Mouse (Mus musculus) gastrocnemius, postnatal 10 days (tissue): ENCODE results near the gene Serpinc1. TPM values are rescaled to one million over a fixed set of nuclear protein-coding genes. Genes with fewer than 3 reads are reported as not detected.
"Not testable (repeated sequence)": the region's sequence is repeated elsewhere in the genome, so short reads cannot be mapped to it uniquely, and the experiment has no call there.

Source experiments
- DNase-seq: peaks from one replicate; pipeline ENCODE4 v3.0.0; 2021; ENCODE audit warnings: mixed read lengths
- total RNA-seq, 2 experiments: library from RNA; stranded (reverse); gene quantifications; 2 replicates each; pipeline ENCODE4 v1.2.3; 2021

The Serpinc1 gene
- total RNA-seq, 2 experiments from 2014 or later, result 0.56 to 1.8 TPM

DNA sequence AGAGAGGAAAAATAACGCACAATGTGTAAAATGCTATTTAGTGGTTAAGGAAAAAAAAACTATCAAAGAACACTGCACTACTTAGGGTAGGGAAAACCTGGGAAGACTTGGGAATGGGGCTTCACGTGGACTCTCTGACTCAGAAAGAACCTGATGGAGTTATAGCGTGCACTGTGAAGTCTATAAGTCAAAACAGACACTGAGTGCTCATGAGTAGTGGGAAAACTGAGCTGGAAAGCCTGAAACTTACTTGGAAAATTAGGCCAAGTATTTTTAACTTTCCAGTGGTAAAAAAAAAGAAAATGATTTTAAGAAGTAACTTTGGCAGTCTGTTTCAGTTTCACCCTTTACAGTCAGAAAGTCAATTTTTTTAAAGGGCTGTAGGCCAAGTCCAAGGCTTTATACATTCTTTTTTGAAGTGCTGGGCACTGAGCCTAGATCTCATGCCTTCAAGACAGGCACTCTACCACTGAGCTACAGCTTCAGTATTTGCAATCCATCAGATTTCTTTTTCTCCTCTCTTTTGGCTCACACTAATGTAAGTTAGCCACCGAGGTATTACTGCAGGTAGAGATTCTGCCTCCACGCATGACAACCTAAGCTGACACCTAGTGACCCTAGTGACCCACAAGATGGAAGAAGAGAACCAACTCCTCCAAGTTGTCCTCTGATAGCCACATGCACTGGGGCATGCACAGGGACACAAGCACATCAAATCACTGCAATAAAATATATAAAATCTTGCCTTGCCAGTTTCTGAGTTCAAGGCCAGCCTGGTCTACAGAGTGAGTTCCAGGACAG is 47.2 kb downstream of the Serpinc1 start:
- DNase-seq, result no peak

DNA sequence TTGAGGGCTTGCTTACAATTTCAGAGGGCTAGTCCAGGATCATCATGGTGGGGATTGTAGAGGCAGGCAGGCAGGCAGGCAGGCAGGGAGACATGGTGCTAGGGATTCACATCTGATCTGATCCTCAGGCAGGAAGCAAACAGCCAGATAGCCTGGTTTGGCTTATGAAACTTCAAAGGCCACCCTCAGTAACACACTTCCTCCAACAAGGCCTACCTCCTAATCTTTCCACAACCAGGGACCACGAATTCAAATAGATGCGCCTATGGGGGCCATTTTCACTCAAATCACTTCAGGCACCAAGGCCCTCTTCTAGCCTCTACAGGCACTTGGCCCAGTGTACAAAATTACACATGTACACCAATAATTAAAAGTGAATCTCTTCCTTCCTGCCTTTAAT is 48.8 kb downstream of the Serpinc1 start:
- DNase-seq, result no peak

DNA sequence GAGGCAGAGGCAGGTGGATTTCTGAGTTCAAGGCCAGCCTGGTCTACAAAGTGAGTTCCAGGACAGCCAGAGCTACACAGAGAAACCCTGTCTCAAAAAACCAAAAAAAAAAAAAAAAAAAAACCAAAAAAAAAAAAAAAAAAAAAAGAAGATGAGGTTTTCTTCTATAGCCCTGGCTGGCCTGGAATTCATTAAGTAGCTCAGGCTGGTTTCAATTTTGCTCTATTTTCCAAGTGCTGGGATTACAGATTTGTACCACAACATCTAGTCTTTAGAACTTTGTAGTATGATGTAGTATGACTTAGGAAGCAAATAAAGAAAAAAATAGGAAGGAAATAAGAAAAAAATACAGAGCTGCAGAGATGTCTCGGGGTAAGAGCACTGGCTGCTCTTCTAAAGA is 50.0 kb downstream of the Serpinc1 start:
- not testable (repeated sequence) for DNase-seq

DNA sequence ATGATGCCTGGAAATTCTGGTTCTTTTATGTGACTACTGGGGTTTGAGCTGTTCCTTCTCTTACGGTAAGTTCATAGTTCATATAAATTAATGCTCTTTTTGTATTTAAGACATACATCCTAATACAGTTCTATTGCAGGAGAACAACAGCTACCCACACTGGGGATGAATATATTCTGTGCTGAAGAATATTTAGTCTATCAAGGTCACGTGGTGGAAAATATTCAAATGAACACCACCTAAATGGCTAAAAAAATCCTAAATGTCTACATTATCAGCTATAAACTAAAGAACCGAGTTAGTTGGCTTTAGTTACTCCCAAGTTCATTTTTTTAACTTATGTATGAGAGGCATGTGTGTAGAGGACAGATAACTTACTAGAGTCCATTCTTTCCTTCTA is 51.7 kb downstream of the Serpinc1 start:
- no peak for DNase-seq

DNA sequence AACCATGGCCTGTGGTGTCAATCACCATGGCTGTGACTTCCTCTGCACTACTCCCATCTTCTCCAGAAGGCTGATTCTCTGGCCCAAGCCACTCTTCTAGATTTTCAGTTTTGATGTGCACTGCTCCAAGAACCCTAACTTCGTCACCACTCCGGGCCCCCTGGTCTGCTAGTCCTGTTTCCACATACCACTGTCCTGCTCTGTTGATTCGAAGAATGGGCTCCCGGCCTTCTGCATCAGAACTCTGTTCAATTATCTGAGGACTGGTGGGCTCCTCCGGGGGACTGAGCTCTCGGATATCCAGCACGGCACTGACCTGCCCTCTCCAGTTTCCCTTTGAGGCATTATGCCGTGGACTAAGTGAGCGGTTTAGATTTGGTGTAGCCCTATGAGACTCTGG is 53.5 kb downstream of the Serpinc1 start:
- DNase-seq, result no peak

DNA sequence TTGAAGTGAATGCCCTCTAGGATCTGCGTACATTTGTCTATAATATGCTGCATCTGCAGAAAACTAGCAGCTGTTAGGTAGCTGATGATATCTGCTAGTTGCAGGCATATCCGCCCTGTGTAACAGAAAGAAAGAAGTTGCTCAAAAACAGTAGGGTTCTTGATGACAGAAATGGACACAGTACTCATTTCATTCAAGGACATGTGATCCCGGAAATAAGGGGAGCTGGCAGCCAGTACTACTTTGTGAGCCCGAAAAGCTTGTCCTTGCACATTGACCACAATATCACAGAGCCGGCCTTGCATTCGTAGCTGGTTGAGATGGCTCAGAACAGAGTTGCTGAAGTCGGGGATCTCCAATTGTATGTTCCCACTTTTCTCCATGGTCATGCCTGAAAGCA is 54.0 kb downstream of the Serpinc1 start:
- no peak for DNase-seq

DNA sequence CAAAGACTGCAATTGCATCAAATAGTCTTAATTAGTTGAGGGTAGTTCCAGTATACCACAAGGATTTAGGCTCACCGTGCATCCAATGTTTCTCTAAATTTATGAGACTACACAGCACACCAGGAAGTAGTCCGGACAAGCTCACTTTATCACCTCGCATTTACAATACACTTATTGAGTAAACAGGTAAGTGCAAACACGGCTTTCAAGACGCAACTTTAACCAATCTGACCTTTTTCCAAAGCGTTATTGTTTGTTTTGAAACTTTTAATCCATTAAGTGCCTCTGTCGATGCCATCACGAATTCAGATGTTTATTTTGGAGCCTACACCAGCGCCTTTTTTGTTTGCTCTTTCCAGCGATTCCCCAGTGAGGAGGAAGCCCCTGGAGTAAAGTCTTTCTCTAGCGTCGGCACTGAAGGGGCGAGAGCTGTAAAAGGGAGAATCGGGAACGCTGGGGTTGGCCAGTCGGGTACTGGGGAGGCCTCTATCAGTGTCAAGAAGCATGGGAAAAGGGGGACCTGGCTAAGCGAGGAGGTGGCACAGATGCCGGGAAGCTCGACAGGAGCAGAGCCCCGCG is 55.6 kb downstream of the Serpinc1 start:
- no peak for DNase-seq

DNA sequence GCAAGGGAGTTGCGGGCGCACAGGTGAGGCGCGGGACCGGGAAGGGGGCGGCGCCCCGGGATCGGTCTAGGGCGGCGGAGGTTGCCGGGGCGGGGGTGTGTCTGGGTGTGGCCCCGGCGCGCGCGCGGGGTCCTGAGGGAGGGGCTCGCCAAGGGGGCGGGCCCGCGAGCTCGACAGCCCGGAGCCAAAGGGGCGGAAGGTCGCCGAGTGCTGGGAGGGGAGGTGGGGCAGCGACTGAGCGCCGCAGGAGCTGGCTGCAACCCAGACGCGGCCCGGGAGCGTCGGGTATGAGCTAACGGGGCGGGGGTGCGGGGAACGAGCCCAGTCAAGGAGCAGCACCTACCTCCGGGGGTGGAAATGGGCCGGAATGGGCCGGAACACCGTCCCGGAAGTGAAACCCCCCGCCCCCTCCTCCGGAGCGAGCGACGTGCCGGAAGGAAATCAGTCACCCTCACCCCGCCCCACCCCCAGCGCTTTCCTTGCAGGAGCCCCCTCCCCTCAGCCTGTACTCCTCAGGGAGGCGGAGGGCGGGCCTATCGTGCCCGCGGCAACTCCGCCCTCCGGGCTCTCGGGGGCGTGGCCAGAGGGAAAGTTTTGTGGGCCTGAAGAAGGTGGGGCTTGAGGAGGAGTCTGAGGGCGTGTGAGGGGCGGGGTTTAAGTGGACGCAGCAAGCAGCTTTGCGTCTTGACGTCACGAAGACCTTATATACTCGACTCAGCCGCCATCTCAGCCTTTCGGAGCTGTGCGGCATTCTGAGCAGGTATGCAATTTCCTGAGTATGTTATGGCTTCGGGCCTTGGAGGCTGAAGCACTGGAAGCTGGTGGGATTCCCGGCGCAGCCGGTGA is 56.3 kb downstream of the Serpinc1 start, which contains the start of gene Zbtb37:
Zbtb37 (minus strand) TSS at position 415 of the 846 bp plus-strand sequence.
- DNase-seq, result peak; percentile 96

DNA sequence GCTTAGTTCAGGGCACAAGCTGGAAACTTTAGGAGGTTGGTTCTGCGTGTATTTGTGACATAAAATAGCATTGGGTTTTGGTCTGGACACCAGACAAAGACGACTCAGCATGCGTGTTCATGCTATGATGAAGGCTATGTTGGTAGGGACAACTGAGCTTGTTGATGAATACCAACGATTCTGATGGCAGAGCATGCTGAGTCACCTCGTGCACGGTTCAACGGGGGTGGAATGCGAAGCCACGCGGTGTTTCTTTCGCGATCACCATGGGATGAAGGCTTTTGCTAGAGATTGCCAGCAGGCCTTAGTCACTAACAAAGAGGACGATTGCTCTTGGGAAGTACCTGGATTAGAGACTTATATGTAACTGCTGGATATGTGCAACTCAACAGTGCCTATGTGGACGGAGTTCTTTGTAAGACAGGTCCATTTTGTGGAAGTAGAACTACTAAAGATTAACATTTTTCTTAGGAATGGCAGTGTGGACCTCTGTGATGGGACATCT is 56.9 kb downstream of the Serpinc1 start:
- DNase-seq, result peak; percentile 26

DNA sequence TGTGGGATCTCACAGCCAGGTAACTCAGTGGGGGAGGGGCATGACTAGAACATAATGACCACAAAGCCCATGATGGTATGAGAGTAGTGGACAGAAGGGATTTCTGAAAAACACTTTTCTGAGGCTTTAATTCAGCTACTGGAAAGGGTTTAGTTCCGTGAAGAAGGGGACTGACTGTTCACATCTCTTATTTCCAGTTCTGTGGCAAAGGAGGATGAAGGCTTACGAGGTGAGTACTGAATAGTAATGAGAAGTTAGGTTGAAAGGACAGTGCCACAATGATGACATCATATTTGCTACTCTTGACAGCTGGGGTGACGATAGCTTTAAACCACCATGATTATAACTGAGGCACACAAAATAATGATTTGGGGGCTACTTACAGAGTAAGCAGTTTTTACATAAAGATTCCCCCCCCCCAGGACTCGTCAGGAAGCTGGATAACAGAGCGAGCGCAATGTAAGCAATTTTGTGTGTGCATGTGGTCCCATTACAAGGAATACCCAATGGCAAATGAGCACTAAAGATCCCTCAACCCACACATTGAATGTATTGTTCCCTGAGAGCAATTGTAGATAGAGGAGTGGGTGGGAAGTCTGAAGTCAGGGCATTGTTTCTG is 57.5 kb downstream of the Serpinc1 start:
- no peak for DNase-seq

DNA sequence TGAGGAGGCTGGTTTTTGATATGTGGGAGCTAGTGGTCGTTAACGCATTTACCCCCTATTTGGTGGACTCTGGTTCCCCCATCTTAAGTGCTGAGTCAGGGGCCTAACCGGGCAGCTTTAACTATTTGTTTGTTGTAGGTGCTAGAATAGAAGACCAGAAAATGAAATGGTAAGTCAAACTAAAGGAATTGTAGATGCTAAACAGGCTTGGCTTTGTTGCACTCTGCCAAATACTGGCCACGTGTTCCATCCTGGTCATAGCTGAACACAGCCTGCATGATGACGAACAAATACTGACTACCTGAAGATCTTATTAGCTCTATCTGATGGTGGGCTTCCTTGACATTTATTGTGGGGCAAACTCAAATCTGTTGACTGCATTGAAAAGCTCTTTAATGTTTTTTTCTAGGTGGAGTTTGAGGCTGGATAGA is 58.0 kb downstream of the Serpinc1 start:
- no peak for DNase-seq

DNA sequence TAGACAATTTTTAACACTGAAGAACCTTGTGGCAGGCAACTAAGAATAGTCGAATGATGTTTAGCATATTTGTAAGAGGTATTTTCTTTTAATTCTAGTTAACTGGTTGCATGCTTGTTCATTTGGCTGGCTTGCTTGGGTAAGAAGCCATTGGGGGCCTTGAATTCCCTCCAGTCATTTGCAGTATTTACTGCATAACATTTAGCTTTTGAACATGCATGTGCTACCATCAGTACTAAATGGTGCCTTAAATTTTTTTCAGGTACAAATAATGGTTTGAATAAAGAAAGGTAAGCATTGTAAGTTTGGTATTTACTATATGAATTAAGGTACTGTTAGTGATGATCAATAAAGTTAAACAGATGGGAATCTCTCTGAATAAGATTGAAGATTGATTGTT is 58.6 kb downstream of the Serpinc1 start:
- no peak for DNase-seq

DNA sequence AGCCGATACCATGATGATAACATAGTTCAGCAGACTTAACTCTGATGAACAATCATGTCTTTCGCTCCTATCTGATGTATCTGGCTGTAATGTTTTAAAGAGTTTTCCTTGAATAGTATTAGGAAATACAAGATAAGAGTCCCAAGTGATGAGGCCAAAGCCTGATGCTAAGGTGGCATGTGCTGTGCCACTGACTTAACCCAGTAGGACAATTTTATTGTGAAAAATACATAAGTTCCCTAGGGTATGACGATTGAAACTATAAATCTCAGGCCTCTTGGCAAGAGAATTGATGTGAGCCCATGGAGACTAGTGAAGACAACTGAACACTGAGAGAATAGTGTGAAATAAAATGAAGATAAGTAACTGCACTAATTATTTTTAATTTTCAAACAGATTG is 59.2 kb downstream of the Serpinc1 start:
- no peak for DNase-seq

DNA sequence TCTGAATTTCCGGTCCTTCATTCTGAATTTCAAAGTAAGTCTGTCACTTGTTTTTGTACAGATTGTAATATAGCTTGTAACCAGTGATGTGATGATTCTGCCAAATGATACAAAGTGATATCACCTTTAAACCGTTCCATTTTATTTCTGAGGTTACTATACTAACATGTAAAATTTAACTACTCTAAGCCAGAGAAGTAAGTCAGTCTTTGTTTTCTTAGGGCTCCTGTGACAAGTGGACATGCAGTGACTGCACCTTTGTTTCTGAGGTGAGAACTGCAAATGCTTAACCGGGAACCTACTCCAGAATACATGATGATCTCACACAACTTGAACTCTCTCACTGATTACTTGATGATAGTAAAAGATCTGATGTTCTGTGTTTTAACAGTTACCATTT is 59.6 kb downstream of the Serpinc1 start:
- DNase-seq, result no peak

DNA sequence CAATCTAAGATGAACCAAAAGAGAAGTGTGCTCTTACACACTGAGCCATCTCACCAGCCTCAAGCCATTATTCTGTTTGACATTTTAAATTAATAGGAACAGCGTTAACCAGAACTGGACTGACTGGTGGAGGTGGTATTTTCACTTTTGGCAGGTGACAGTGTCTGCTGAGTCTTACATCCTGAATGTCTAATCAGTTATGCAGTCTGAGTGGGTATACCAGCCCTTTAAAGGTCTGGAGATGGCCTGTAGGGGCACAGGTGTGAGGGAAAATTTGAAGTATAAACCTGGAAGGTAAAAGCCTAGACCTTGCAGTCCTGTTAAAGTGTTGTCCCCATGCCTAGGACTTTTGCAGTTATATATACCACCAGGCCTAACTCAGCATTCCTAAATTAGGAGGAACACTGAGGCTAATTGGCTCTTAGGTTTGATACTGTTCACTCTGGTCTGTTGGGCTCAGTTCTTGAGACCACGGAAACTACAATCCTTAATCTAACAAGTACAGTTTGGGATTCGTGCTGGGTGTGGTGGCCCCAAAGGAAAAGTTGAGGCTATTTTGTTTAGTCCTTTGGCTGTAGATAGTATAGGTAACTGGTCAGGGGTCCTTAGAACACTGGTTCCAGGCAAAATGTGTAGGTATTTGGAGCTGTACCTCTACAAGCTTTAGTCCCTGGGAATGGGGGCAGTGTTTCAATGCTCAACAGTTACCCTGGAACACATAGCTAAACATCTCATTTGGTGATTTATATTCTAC is 60.8 kb downstream of the Serpinc1 start:
- no peak for DNase-seq

DNA sequence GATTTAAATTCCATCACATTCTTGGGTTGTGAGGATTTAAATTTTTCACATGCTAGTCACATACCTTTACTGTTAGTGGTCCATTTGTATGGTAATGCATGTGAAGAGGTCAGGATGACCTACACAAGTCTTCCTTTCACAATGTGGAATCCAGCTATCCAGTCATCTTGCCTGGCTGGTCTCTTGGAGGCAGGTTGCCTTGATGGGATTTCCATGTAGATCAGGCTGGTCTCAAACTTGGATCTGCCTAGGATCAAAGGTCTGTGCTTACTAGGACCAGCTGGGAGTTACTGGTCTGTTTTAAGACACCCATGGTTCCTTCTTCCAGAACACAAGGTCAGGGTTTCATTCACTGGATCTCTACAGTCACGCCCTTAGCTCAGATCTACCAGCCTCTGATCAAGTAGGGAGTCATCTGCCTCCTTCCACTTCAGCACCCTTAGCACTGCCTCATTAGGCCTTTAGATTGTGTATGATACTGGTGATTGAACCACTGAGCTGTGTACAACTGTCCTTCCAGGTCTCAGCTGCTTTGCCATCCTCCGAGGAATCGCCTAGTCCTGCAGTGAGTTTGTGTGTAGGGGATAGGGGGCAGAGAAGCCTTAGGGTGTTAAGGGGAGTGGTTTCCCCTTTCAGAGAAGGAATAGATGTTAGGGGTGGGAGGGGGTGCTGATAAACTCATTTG is 61.5 kb downstream of the Serpinc1 start:
- no peak for DNase-seq

DNA sequence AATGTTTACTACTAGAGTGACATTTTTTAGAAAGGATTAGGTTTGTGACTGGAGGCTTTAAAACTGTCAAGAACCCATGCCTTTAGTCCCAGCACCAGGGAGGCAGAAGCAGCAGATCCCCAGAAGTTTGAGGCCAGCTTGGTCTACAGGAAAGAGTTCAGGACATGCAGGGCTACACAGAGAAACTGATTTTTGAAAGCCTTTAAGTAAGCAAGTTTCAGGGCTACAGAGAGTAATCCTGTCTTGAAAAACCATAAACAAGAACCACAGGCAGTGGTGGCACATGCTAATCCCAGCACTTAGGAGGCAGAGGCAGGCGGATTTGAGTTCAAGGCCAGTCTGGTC is 62.0 kb downstream of the Serpinc1 start:
- DNase-seq, result no peak

DNA sequence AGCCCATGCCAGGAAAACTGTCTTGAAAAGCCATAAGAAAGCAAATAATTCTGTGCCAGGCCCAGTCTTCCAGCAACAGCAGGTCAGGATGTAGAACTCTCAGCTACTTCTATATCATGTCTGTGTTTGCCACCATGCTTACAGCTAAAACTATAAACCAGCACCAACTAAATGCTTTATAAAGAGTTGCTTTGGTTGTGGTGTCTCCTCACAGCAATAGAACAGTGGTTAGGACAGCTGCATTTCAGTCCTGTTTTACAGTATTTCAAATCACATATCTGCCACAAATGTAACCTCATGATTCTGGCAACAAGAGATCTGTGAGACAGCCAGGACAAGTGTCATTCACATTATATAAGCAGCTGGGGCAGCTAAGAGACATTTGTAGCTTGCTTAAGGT is 62.5 kb downstream of the Serpinc1 start:
- DNase-seq, result no peak

DNA sequence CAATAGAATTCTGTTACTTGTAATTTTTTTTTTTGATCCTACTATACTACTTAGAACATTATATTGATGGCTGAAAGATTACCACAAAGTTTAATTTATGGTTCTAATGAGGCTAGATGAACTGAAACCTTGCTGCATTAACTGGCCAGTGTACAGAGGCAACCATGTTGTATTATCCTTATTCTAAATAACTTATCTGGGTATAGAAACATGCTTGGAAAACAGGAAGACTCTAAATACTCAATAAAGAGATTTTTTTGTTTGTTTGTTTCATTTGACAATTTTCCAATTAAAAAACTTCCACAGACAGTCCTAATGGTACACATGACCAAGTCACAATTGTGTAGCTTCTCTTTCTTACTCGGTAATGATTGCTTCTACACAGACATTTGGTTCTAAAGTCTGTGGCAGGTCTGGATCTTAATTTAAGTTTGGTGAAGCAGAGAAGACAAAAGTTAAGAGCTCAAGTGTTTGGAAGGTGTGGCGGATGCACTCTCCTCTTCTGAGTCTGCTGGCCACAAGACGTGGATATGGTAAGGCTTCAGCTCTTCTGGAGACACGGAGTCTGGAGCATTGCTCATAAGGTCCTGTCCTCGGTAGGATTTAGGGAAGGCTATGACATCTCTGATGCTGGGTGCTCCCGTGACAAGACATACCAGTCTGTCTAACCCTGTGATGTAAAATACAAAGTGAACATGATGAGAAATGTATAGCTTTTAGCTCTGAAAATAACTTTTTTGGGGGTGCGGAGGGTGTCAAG is 63.1 kb downstream of the Serpinc1 start:
- no peak for DNase-seq

DNA sequence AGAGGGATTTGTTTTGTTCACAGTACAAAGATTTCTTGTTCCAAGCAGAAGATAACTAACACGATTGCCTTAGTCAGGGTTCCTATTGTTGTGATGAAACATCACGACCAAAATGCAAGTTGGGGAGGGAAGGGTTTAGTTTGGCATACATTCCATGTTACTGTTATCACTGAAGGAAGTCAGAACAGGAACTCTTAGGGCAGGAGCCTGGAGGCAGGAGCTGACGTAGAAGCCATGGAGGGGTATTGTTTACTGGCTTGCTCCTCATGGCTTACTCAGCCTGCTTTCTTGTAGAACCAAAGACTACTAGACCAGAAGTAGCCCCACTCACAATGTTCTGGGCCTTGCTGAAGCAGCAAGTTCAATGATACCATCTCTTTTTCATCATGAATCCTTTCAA is 68.6 kb downstream of the Serpinc1 start:
- no peak for DNase-seq
